Mouse (Mus musculus) 416B (cell line): ENCODE data around the gene Cers5.
"Not testable (repeated sequence)": the region's sequence is repeated elsewhere in the genome, so short reads cannot be mapped to it uniquely, and the experiment has no call there.

ENCODE experiments used
- DNase-seq: peaks from one replicate; pipeline ENCODE4 v3.0.0; 2011; ENCODE audit warnings: low read depth

The Cers5 gene

GRCm38 (mm10) chr15:99708176-99708575, 64.5 kb downstream of the Cers5 start:
- no peak for DNase-seq

GRCm38 (mm10) chr15:99705440-99706048, 67.1 kb downstream of the Cers5 start, which contains the start of gene Gm17349:
Gene Gm17349 (minus strand): TSS chr15:99705490.
- DNase-seq, result peak; percentile 81

GRCm38 (mm10) chr15:99704881-99705280, 67.8 kb downstream of the Cers5 start:
- no peak for DNase-seq

- DNase-seq, result no peak
Measured at GRCm38 (mm10) chr15:99704041-99704681, 68.5 kb downstream of the Cers5 start.

GRCm38 (mm10) chr15:99703676-99704040, 69.0 kb downstream of the Cers5 start:
- no peak for DNase-seq

GRCm38 (mm10) chr15:99703104-99703503, 69.6 kb downstream of the Cers5 start:
- no peak for DNase-seq

- peak; percentile 94 for DNase-seq
Measured at GRCm38 (mm10) chr15:99701999-99702900, 70.4 kb downstream of the Cers5 start, which contains the start of gene Smarcd1. Gene Smarcd1 (plus strand): TSS chr15:99702129.

- DNase-seq, result not testable (repeated sequence)
Measured at GRCm38 (mm10) chr15:99701640-99701998, 71.1 kb downstream of the Cers5 start.

GRCm38 (mm10) chr15:99700219-99701106, 72.2 kb downstream of the Cers5 start:
- no peak for DNase-seq

GRCm38 (mm10) chr15:99699715-99700114, 73.0 kb downstream of the Cers5 start:
- DNase-seq, result no peak

- no peak for DNase-seq
Measured at GRCm38 (mm10) chr15:99698533-99699085, 74.1 kb downstream of the Cers5 start.

GRCm38 (mm10) chr15:99697309-99697708, 75.4 kb downstream of the Cers5 start:
- no peak for DNase-seq

- DNase-seq, result no peak
Measured at GRCm38 (mm10) chr15:99691976-99692375, 80.7 kb downstream of the Cers5 start.

GRCm38 (mm10) chr15:99690924-99691323, 81.8 kb downstream of the Cers5 start:
- no peak for DNase-seq

- DNase-seq, result peak; percentile 77
Measured at GRCm38 (mm10) chr15:99688712-99689111, 84.0 kb downstream of the Cers5 start.
